ENCODE assay signal across 8 mouse cellular contexts in genomic region chr3:116860333-116861222, GRCm38 (mm10). TPM values are rescaled to one million over a fixed set of nuclear protein-coding genes. Genes with fewer than 3 reads are reported as not detected.
DNase-seq lines count a peak whose midpoint lies in the region; ATAC-seq and TF ChIP-seq lines count a peak whose summit lies in the region.

No protein-coding gene starts in this region.

- no peak for TF ChIP-seq CTCF in lung, embryonic 14.5 days (IDR thresholded peaks at IDR 0.05; ENCODE audit: low read depth)
- TF ChIP-seq CTCF in intestine, postnatal 0 days (IDR thresholded peaks at IDR 0.05; ENCODE audit: low read depth), result no peak

- peak; percentile 7 for DNase-seq in lung, embryonic 14.5 days
- no peak for DNase-seq in lung, postnatal 14 days
- no peak for DNase-seq in embryonic facial prominence, embryonic 10.5 days (ENCODE audit: low spot score)
- DNase-seq in cerebellum, postnatal 4 days (ENCODE audit: low spot score in 2 of 2), result no peak
- DNase-seq in layer of hippocampus, adult 8-10 months (ENCODE audit: low spot score in 2 of 2), result no peak
- DNase-seq in B cell, adult 2 months, result no peak

- H3K4me1 ChIP-seq in lung, embryonic 14.5 days (ENCODE audit: insufficient read depth), result no peaks in the 10 kb centered on the region
- peaks cover 10% of the 10 kb centered on the region for H3K4me1 ChIP-seq in embryonic facial prominence, embryonic 10.5 days
- H3K4me1 ChIP-seq in intestine, postnatal 0 days (replicated peaks; ENCODE audit: control insufficient read depth, insufficient read depth, low read length), result no peaks in the 10 kb centered on the region
- H3K4me1 ChIP-seq in neural tube, embryonic 13.5 days (replicated peaks), result peaks cover 8% of the 10 kb centered on the region; the same call in 1 of the 2 replicates

- peak overlapping the region; percentile 48; the same call in 1 of the 2 replicates for H3K9ac ChIP-seq in lung, embryonic 14.5 days
- H3K9ac ChIP-seq in intestine, postnatal 0 days (ENCODE audit: low read depth, low read length), result peak overlapping the region; percentile 43; the same call in 1 of the 2 replicates
- H3K9ac ChIP-seq in neural tube, embryonic 13.5 days, result no peak overlapping the region

- H3K36me3 ChIP-seq in lung, embryonic 14.5 days (ENCODE audit: insufficient read depth), result no peaks in the 10 kb centered on the region
- H3K36me3 ChIP-seq in embryonic facial prominence, embryonic 10.5 days (replicated peaks), result no peaks in the 10 kb centered on the region
- no peaks in the 10 kb centered on the region for H3K36me3 ChIP-seq in intestine, postnatal 0 days (ENCODE audit: control insufficient read depth, insufficient read depth)
- H3K36me3 ChIP-seq in neural tube, embryonic 13.5 days, result no peaks in the 10 kb centered on the region

- peak overlapping the region; percentile 52 for H3K4me3 ChIP-seq in lung, embryonic 14.5 days (ENCODE audit: low read depth, low read length)
- peak overlapping the region; percentile 70 for H3K4me3 ChIP-seq in embryonic facial prominence, embryonic 10.5 days
- peak overlapping the region; percentile 56 for H3K4me3 ChIP-seq in intestine, postnatal 0 days (ENCODE audit: low read depth, low read length)
- peak overlapping the region; percentile 52; the same call in 1 of the 2 replicates for H3K4me3 ChIP-seq in neural tube, embryonic 13.5 days

- H3K9me3 ChIP-seq in lung, embryonic 14.5 days (ENCODE audit: low read depth, low read length), result no peaks in the 10 kb centered on the region
- no peaks in the 10 kb centered on the region for H3K9me3 ChIP-seq in embryonic facial prominence, embryonic 10.5 days
- H3K9me3 ChIP-seq in intestine, postnatal 0 days (ENCODE audit: control insufficient read depth), result no peaks in the 10 kb centered on the region
- H3K9me3 ChIP-seq in neural tube, embryonic 13.5 days, result no peaks in the 10 kb centered on the region

- H3K27ac ChIP-seq in lung, embryonic 14.5 days (ENCODE audit: low read depth), result no peak overlapping the region; the same call in 1 of the 2 replicates
- no peak overlapping the region; the same call in 1 of the 2 replicates for H3K27ac ChIP-seq in embryonic facial prominence, embryonic 10.5 days (replicated peaks)
- H3K27ac ChIP-seq in intestine, postnatal 0 days (ENCODE audit: low read depth, low read length), result no peak overlapping the region
- H3K27ac ChIP-seq in neural tube, embryonic 13.5 days (replicated peaks), result no peak overlapping the region

- WGBS in lung, embryonic 14.5 days, result 52% methylated on average over 19 of the region's 19 CpGs
- WGBS in embryonic facial prominence, embryonic 10.5 days, result 73% methylated on average over 19 of the region's 19 CpGs
- 44% methylated on average over 19 of the region's 19 CpGs for WGBS in intestine, postnatal 0 days
- WGBS in neural tube, embryonic 13.5 days, result 71% methylated on average over 19 of the region's 19 CpGs

- peak overlapping the region; percentile 84 for H3K4me2 ChIP-seq in lung, embryonic 14.5 days
- peak overlapping the region; percentile 76 for H3K4me2 ChIP-seq in intestine, postnatal 0 days (replicated peaks; ENCODE audit: low read depth)
- H3K4me2 ChIP-seq in neural tube, embryonic 13.5 days, result peak overlapping the region; percentile 93

- no peaks in the 10 kb centered on the region for H3K27me3 ChIP-seq in lung, embryonic 14.5 days (ENCODE audit: insufficient read depth, low read length)
- no peaks in the 10 kb centered on the region for H3K27me3 ChIP-seq in embryonic facial prominence, embryonic 10.5 days (replicated peaks; ENCODE audit: low read depth, poor library complexity, severe bottlenecking)
- no peaks in the 10 kb centered on the region for H3K27me3 ChIP-seq in intestine, postnatal 0 days (replicated peaks; ENCODE audit: control insufficient read depth, insufficient read depth, low read length)
- no peaks in the 10 kb centered on the region for H3K27me3 ChIP-seq in neural tube, embryonic 13.5 days

- 0 out of 2 replicates have a peak, but pooled peaks have one; percentile 25 for ATAC-seq in lung, embryonic 14.5 days (ENCODE audit: insufficient read depth)
- peak; percentile 9; the same call in 1 of the 2 replicates for ATAC-seq in intestine, postnatal 0 days
- no peak for ATAC-seq in neural tube, embryonic 13.5 days (ENCODE audit: low read depth)

RNA-seq across cellular contexts. Expression of gene Frrs1, which starts 1.3 kb away (rescaled TPM):
- polyA plus RNA-seq in lung, embryonic 14.5 days (2014; fragmentation: Nextera tagmentation; extraction: Ambion mirVana), result 8.9 and 11.5 TPM in 2 replicates
- 13.8 and 15.1 TPM in 2 replicates for polyA plus RNA-seq in embryonic facial prominence, embryonic 10.5 days (2016; fragmentation: Nextera tagmentation; extraction: Ambion mirVana)
- 18.6 and 18.9 TPM in 2 replicates for polyA plus RNA-seq in intestine, postnatal 0 days (2015; fragmentation: Nextera tagmentation; extraction: Ambion mirVana)
- 2.4 and 3.0 TPM in 2 replicates for polyA plus RNA-seq in neural tube, embryonic 13.5 days (2015; fragmentation: Nextera tagmentation; extraction: Ambion mirVana)
- 1 to 10 TPM in 2 of 4 experiments, under 1 TPM in 2; 0.47 to 3.0 (median 1.5) TPM for total RNA-seq in layer of hippocampus, adult 8-10 months (2022)

RNA-seq across cellular contexts. Expression of gene Agl, which starts 52.6 kb away (rescaled TPM):
- 12.1 and 14.9 TPM in 2 replicates for polyA plus RNA-seq in lung, embryonic 14.5 days (2014; fragmentation: Nextera tagmentation; extraction: Ambion mirVana)
- 9.9 and 10.2 TPM in 2 replicates for polyA plus RNA-seq in embryonic facial prominence, embryonic 10.5 days (2016; fragmentation: Nextera tagmentation; extraction: Ambion mirVana)
- polyA plus RNA-seq in intestine, postnatal 0 days (2015; fragmentation: Nextera tagmentation; extraction: Ambion mirVana), result 6.3 and 6.9 TPM in 2 replicates
- polyA plus RNA-seq in neural tube, embryonic 13.5 days (2015; fragmentation: Nextera tagmentation; extraction: Ambion mirVana), result 18.3 and 19.3 TPM in 2 replicates
- total RNA-seq in layer of hippocampus, adult 8-10 months (2022), result 10 to 100 TPM; 26.4 to 27.8 (median 27.1) TPM
